In the genomic region with DNA sequence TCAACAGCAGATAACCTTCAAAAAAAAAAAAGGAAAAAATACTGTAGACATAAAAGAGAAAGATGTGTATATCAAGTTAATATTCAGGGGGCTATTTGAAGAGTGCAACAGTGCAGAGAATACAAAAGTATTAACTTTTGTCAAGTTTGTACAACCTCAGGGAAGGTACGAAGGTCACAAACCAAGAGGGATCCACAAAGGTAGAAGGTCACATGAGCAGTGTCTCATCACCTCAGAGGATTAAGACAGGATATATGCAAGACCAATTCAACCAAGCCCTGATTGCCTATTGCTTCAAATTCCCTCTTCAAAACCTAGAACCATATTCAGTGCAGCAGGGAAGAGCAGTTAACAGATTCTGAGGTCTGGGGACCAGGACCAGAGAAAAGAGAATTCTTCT, we compare ENCODE assay signal across 23 mouse cellular contexts. TPM values are rescaled to one million over a fixed set of nuclear protein-coding genes. Genes with fewer than 3 reads are reported as not detected.
DNase-seq lines count a peak whose midpoint lies in the region; ATAC-seq and TF ChIP-seq lines count a peak whose summit lies in the region.
"Had no signal": no experiment of that assay in that cellular context is flagged by ENCODE, and none has a peak within 500 bp of the region (broad histone marks: within the 10 kb centered on the region; RNA-seq: fewer than 3 reads in every experiment).

No protein-coding gene starts in this region.

- peak; percentile 82 for DNase-seq in kidney, adult 2 months
- no peak for DNase-seq in kidney, postnatal 10 days
- peak; percentile 81 for DNase-seq in kidney, adult 9 months
- DNase-seq in kidney, postnatal 4 days = no peak
- DNase-seq in liver, adult 2 months (ENCODE audit: extremely low read depth, low read depth, low spot score) = peak; percentile 45
- DNase-seq in liver, embryonic 11.5 days (ENCODE audit: low spot score) = no peak
- no peak for DNase-seq in right cerebral cortex, postnatal 10 days (ENCODE audit: low spot score in 2 of 2)
- DNase-seq: adrenal gland, adult 2 months; adrenal gland, postnatal 10 days; adrenal gland, postnatal 25 days; cerebellum, adult 11 months; cerebellum, adult 18-20 months; cerebellum, adult 8-10 months; cerebellum, adult 9-11 months; cerebellum, postnatal 14 days; cerebellum, postnatal 36 days; embryo, embryonic 11 days had no signal

- TF ChIP-seq CTCF in kidney, adult 2 months (conservative IDR thresholded peaks at IDR 0.05; ENCODE audit: insufficient read depth, insufficient read length, low read depth, low read length) = no peak
- TF ChIP-seq CTCF in liver, adult 2 months (IDR thresholded peaks at IDR 0.05; ENCODE audit: low read depth, low read length) = no peak

- H3K27ac ChIP-seq in kidney, adult 2 months (ENCODE audit: insufficient read depth, low read depth, low read length) = peak overlapping the region; percentile 76
- H3K27ac ChIP-seq in liver, adult 2 months (replicated peaks; ENCODE audit: insufficient read depth, low read depth, low read length) = no peak overlapping the region
- H3K27ac ChIP-seq in liver, embryonic 11.5 days (ENCODE audit: low read depth, low read length) = no peak overlapping the region
- H3K27ac ChIP-seq: embryonic facial prominence, embryonic 13.5 days; embryonic facial prominence, embryonic 15.5 days; forebrain, embryonic 10.5 days; forebrain, embryonic 12.5 days had no signal

- no peak overlapping the region for H3K4me3 ChIP-seq in kidney, adult 2 months (ENCODE audit: insufficient read depth, low read depth, low read length)
- H3K4me3 ChIP-seq in liver, adult 2 months (ENCODE audit: insufficient read depth, low read depth, low read length) = no peak overlapping the region
- H3K4me3 ChIP-seq in liver, embryonic 11.5 days (ENCODE audit: low read depth, low read length) = no peak overlapping the region
- H3K4me3 ChIP-seq: embryonic facial prominence, embryonic 13.5 days; embryonic facial prominence, embryonic 15.5 days; erythroblast, embryonic 14.5 days; forebrain, embryonic 10.5 days; forebrain, embryonic 12.5 days had no signal

- H3K9ac ChIP-seq in liver, adult 2 months (ENCODE audit: low read depth, low read length) = no peak overlapping the region
- no peak overlapping the region for H3K9ac ChIP-seq in liver, embryonic 11.5 days (ENCODE audit: low read depth, low read length)
- H3K9ac ChIP-seq: embryonic facial prominence, embryonic 13.5 days; embryonic facial prominence, embryonic 15.5 days; forebrain, embryonic 12.5 days had no signal

- peaks cover 9% of the 10 kb centered on the region; the same call in 1 of the 2 replicates for H3K4me1 ChIP-seq in kidney, adult 2 months (ENCODE audit: control insufficient read depth, insufficient read depth, low read length)
- peaks cover 5% of the 10 kb centered on the region; the same call in 1 of the 2 replicates for H3K4me1 ChIP-seq in liver, adult 2 months (ENCODE audit: control insufficient read depth, insufficient read depth, low read length)
- no peaks in the 10 kb centered on the region for H3K4me1 ChIP-seq in liver, embryonic 11.5 days (replicated peaks; ENCODE audit: control insufficient read depth, insufficient read depth, low read length)
- H3K4me1 ChIP-seq: embryonic facial prominence, embryonic 13.5 days; embryonic facial prominence, embryonic 15.5 days; forebrain, embryonic 10.5 days; forebrain, embryonic 12.5 days had no signal

- no peaks in the 10 kb centered on the region for H3K79me2 ChIP-seq in liver, adult 2 months (ENCODE audit: control insufficient read depth, insufficient read depth, low read length)

- no peak overlapping the region for H3K4me2 ChIP-seq in liver, embryonic 11.5 days
- H3K4me2 ChIP-seq: embryonic facial prominence, embryonic 13.5 days; embryonic facial prominence, embryonic 15.5 days; forebrain, embryonic 12.5 days had no signal

- H3K9me3 ChIP-seq in liver, embryonic 11.5 days (ENCODE audit: control insufficient read depth, low read length) = no peaks in the 10 kb centered on the region
- H3K9me3 ChIP-seq: embryonic facial prominence, embryonic 13.5 days; embryonic facial prominence, embryonic 15.5 days; forebrain, embryonic 10.5 days; forebrain, embryonic 12.5 days had no signal

- no peak for TF ChIP-seq POLR2A in kidney, adult 2 months (IDR thresholded peaks at IDR 0.05; ENCODE audit: low read depth, low read length)
- TF ChIP-seq POLR2A in liver, adult 2 months (IDR thresholded peaks at IDR 0.05; ENCODE audit: extremely low read depth, insufficient read depth, low read length) = no peak

- WGBS in kidney, adult 2 months = 67% methylated on average over 1 of the region's 1 CpGs
- 67% methylated on average over 1 of the region's 1 CpGs for WGBS in liver, adult 2 months
- WGBS in liver, embryonic 11.5 days = 85% methylated on average over 1 of the region's 1 CpGs

- no peak for ATAC-seq in liver, embryonic 11.5 days (replicated peaks; ENCODE audit: low FRiP score)
- ATAC-seq: forebrain, embryonic 14.5 days had no signal

- H3K27me3 ChIP-seq in kidney, adult 2 months (replicated peaks; ENCODE audit: control insufficient read depth, insufficient read depth, low read length) = no peaks in the 10 kb centered on the region
- no peaks in the 10 kb centered on the region for H3K27me3 ChIP-seq in liver, adult 2 months (ENCODE audit: control insufficient read depth, insufficient read depth, low read length)
- H3K27me3 ChIP-seq in liver, embryonic 11.5 days (replicated peaks; ENCODE audit: control insufficient read depth, insufficient read depth, low read length) = no peaks in the 10 kb centered on the region
- H3K27me3 ChIP-seq: embryonic facial prominence, embryonic 13.5 days; embryonic facial prominence, embryonic 15.5 days; forebrain, embryonic 12.5 days had no signal

- H3K36me3 ChIP-seq in kidney, adult 2 months (ENCODE audit: control insufficient read depth, insufficient read depth, low read length) = peaks cover 3% of the 10 kb centered on the region
- peaks cover 14% of the 10 kb centered on the region; the same call in 1 of the 2 replicates for H3K36me3 ChIP-seq in liver, adult 2 months (ENCODE audit: control insufficient read depth, insufficient read depth, low read length)
- H3K36me3 ChIP-seq in liver, embryonic 11.5 days (ENCODE audit: control insufficient read depth, insufficient read depth, low read length) = peaks cover 3% of the 10 kb centered on the region; the same call in 1 of the 2 replicates

RNA-seq across cellular contexts. Expression of a gene that starts 42.5 kb away (rescaled TPM):
- 4.7 and 6.7 TPM in 2 replicates for polyA plus RNA-seq in kidney, adult 2 months (2012; rRNA removed)
- 4.6 and 6.2 TPM in 2 replicates for total RNA-seq in liver, adult 2 months (2014; rRNA removed)
- 0.95 and 1.2 TPM in 2 replicates for polyA plus RNA-seq in liver, adult 2 months (2012; rRNA removed)
- polyA plus RNA-seq in liver, embryonic 11.5 days (2014; fragmentation: Nextera tagmentation; extraction: Ambion mirVana) = 4.6 and 6.5 TPM in 2 replicates

RNA-seq across cellular contexts. Expression of a gene that starts 42.9 kb away (rescaled TPM):
- polyA plus RNA-seq in kidney, adult 2 months (2012; rRNA removed) = 7.6 and 8.6 TPM in 2 replicates
- 5.3 and 5.6 TPM in 2 replicates for total RNA-seq in liver, adult 2 months (2014; rRNA removed)
- 3.2 and 5.7 TPM in 2 replicates for polyA plus RNA-seq in liver, adult 2 months (2012; rRNA removed)
- 3.1 and 3.4 TPM in 2 replicates for polyA plus RNA-seq in liver, embryonic 11.5 days (2014; fragmentation: Nextera tagmentation; extraction: Ambion mirVana)

RNA-seq across cellular contexts. Expression of a gene that starts 59.3 kb away (rescaled TPM):
- 0.90 and 1.1 TPM in 2 replicates for polyA plus RNA-seq in kidney, adult 2 months (2012; rRNA removed)
- total RNA-seq in liver, adult 2 months (2014; rRNA removed) = 3.6 and 4.5 TPM in 2 replicates
- polyA plus RNA-seq in liver, adult 2 months (2012; rRNA removed) = 0.61 and 0.80 TPM in 2 replicates
- polyA plus RNA-seq in liver, embryonic 11.5 days (2014; fragmentation: Nextera tagmentation; extraction: Ambion mirVana) = 22.6 and 24.5 TPM in 2 replicates

RNA-seq across cellular contexts. Expression of a gene that starts 59.4 kb away (rescaled TPM):
- polyA plus RNA-seq in kidney, adult 2 months (2012; rRNA removed) = 2.1 and 2.2 TPM in 2 replicates
- 4.8 and 5.4 TPM in 2 replicates for total RNA-seq in liver, adult 2 months (2014; rRNA removed)
- 1.0 and 1.9 TPM in 2 replicates for polyA plus RNA-seq in liver, adult 2 months (2012; rRNA removed)
- 16.3 and 19.2 TPM in 2 replicates for polyA plus RNA-seq in liver, embryonic 11.5 days (2014; fragmentation: Nextera tagmentation; extraction: Ambion mirVana)

Comparison
In these comparisons a context has a peak if more than half of its experiments do, and no peak if none do; other contexts are left out.
1. DNase-seq: peak in kidney, adult 2 months (single experiment), kidney, adult 9 months (single experiment) and liver, adult 2 months (single experiment); none in kidney, postnatal 10 days (single experiment), kidney, postnatal 4 days (0 of 2), liver, embryonic 11.5 days (single experiment) and right cerebral cortex, postnatal 10 days (0 of 2).
2. RNA of a gene that starts 59.3 kb away (polyA plus RNA-seq): 22.6 to 24.5 TPM in liver, embryonic 11.5 days; 0.90 to 1.1 TPM in kidney, adult 2 months and 0.61 to 0.80 TPM in liver, adult 2 months; every median in the first group is over 10 times any median in the second.